Mouse (Mus musculus) stomach, embryonic 14.5 days (tissue): ENCODE data around the gene Sipa1l1. TPM values are rescaled to one million over a fixed set of nuclear protein-coding genes. Genes with fewer than 3 reads are reported as not detected.

Experiments used
- ATAC-seq: fragments of 200-750 bp; cut with Nextera tagmentation; 2 replicates; pipeline ENCODE4 v1.8.0; 2017; ENCODE audit warnings: low read depth, moderate TSS enrichment; ENCODE audit not compliant: insufficient number of reproducible peaks, insufficient read depth, low FRiP score
- H3K27ac ChIP-seq: fragments of 300-500 bp; sonication (generic); 2 replicates; pipeline ENCODE4 v1.5.1; 2014; ENCODE audit warnings: mild to moderate bottlenecking, low read length, moderate library complexity, mixed read lengths
- H3K27me3 ChIP-seq: fragments of 300-500 bp; sonication (generic); 2 replicates; pipeline ENCODE4 v1.6.1; 2014; ENCODE audit warnings: low read length, control low read depth, mixed read lengths; ENCODE audit not compliant: control insufficient read depth, insufficient read depth
- H3K36me3 ChIP-seq: fragments of 300-500 bp; sonication (generic); 2 replicates; pipeline ENCODE4 v1.6.1; 2014; ENCODE audit warnings: mild to moderate bottlenecking, control low read depth, low read length, moderate library complexity, mixed read lengths; ENCODE audit not compliant: control insufficient read depth, insufficient read depth
- H3K4me1 ChIP-seq: fragments of 300-500 bp; sonication (generic); 2 replicates; pipeline ENCODE4 v1.6.1; 2014; ENCODE audit warnings: low read length, control low read depth, mixed read lengths; ENCODE audit not compliant: control insufficient read depth, insufficient read depth
- H3K4me2 ChIP-seq: fragments of 300-500 bp; sonication (generic); replicated peaks from 2 replicates; pipeline ENCODE4 v1.6.1; 2014; ENCODE audit warnings: low read depth, low read length, control low read depth
- H3K4me3 ChIP-seq: fragments of 300-500 bp; sonication (generic); 2 replicates; pipeline ENCODE4 v1.5.1; 2014; ENCODE audit warnings: low read depth, low read length, control low read depth
- H3K9ac ChIP-seq: fragments of 300-500 bp; sonication (generic); replicated peaks from 2 replicates; pipeline ENCODE4 v1.6.1; 2014; ENCODE audit warnings: low read depth, mild to moderate bottlenecking, control low read depth, low read length, moderate library complexity, mixed read lengths
- H3K9me3 ChIP-seq: fragments of 300-500 bp; sonication (generic); 2 replicates; pipeline ENCODE4 v1.6.1; 2016; ENCODE audit warnings: low read depth, low read length, control low read depth; ENCODE audit not compliant: control insufficient read depth
- WGBS: fragments of 180-500 bp; shearing (Covaris S2); extraction: QIAGEN DNeasy Blood & Tissue Kit; methylation state at CpG from one replicate; pipeline ENCODE4 v1.1.7; 2014; 5-methylcytosine and 5-hydroxymethylcytosine counted together
- polyA plus RNA-seq: library from polyadenylated mRNA; unstranded; fragments of >200 nt; fragmentation: Nextera tagmentation; extraction: Ambion mirVana; gene quantifications from 2 replicates; pipeline ENCODE4 v1.2.1, GENCODE M21; 2014

The Sipa1l1 gene
- polyA plus RNA-seq, 1 experiment from 2014 or later, result 44.0 TPM

DNA sequence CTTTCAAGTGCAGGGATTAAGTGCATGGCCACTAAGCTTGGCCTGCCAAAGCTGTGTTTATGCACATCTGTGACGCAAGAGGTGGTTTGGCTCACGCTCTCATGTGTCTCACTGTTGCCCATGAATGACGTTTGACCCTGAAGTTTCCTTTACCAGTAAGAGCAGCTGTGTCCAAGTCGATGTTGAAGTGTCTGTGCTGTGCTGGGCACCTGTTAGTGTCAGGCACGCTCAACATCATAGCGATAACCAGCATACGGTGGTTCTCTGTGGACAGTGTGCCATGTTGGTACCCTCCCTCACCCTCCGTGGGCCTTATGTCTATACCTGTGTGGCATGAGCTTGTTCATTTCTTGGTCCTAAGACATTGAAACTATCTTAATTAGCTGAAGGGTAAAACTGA lies 249.9 kb downstream of the Sipa1l1 start:
- no peaks in the 10 kb centered on the region for H3K9me3 ChIP-seq
- H3K9ac ChIP-seq, result no peak overlapping the region
- no peaks in the 10 kb centered on the region for H3K27me3 ChIP-seq
- H3K36me3 ChIP-seq, result peaks cover 35% of the 10 kb centered on the region
- no peak overlapping the region for H3K4me2 ChIP-seq
- no peak overlapping the region for H3K27ac ChIP-seq
- WGBS, result 89% methylated on average over 8 of the region's 8 CpGs
- H3K4me3 ChIP-seq, result no peak overlapping the region
- H3K4me1 ChIP-seq, result no peaks in the 10 kb centered on the region
- no peak for ATAC-seq

DNA sequence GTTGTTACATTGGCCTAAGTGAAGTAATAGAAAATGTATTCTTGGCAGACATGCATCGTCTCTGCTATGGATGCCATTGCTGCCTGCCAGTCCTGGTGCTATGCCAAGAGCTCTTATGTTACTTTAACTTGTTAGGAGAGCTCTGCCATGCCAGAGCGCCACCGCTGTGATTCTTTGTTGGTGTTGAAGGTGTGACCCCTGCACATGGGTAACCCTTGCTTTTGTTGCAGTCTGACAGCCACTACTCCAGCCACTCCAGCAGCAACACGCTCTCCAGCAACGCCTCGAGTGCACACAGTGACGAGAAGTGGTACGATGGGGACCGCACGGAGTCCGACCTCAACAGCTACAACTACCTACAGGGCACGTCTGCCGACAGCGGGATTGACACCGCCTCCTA lies 255.7 kb downstream of the Sipa1l1 start:
- no peak overlapping the region for H3K4me3 ChIP-seq
- H3K9ac ChIP-seq, result no peak overlapping the region
- H3K27me3 ChIP-seq, result no peaks in the 10 kb centered on the region
- 95% methylated on average over 15 of the region's 15 CpGs for WGBS
- no peaks in the 10 kb centered on the region for H3K4me1 ChIP-seq
- H3K4me2 ChIP-seq, result no peak overlapping the region
- H3K36me3 ChIP-seq, result peaks cover 30% of the 10 kb centered on the region
- no peaks in the 10 kb centered on the region for H3K9me3 ChIP-seq
- H3K27ac ChIP-seq, result no peak overlapping the region
- no peak for ATAC-seq

DNA sequence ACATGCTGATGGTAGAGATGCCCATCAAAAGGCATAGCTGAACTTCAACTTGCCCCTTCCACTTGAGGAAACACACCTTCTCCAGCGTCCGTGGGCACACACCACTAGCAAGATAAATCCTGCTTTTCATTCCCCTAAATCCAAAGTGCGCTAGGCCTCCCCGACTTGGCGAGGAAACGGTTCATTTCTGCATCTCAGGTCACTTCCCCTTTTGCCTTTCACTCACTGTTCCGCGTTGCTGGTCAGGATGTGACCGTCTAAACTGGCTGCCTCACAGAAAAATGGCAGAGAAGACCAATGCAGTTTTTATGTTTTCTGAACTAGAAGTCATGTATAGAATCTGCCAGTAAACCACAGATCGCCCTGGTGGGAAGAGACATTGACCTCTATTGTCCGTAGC lies 256.7 kb downstream of the Sipa1l1 start:
- no peak for ATAC-seq
- Histone ChIP-seq H3K36me3 (peaks cover 30% of the 10 kb centered on the region), H3K27ac (no peak overlapping the region), H3K27me3 (no peaks in the 10 kb centered on the region), H3K9ac (no peak overlapping the region), H3K4me1 (no peaks in the 10 kb centered on the region), H3K9me3 (no peaks in the 10 kb centered on the region), H3K4me3 (no peak overlapping the region), H3K4me2 (no peak overlapping the region)
- 87% methylated on average over 11 of the region's 11 CpGs for WGBS

DNA sequence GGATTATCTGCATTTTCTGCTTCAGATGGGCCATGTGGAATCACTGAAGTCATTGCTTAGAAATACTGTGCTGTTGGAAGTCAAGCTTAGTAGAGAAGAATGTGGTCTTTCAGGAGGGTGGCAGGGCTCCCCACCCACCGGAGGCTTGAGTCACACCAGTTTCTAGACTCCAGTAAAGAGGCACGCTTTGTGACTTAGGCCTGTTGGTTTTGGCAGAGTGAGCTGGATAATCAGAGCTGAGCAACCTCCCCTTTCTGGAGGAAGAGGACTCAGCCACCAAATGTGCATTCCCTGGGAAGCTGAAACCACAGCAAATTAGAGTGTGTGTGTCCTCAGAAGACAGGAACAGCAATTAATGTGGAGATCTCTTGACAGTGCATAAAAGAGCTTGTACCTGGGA lies 258.3 kb downstream of the Sipa1l1 start:
- H3K4me1 ChIP-seq, result no peaks in the 10 kb centered on the region
- no peak for ATAC-seq
- H3K9ac ChIP-seq, result no peak overlapping the region
- 89% methylated on average over 2 of the region's 2 CpGs for WGBS
- no peak overlapping the region for H3K27ac ChIP-seq
- H3K36me3 ChIP-seq, result peaks cover 24% of the 10 kb centered on the region
- H3K9me3 ChIP-seq, result no peaks in the 10 kb centered on the region
- H3K27me3 ChIP-seq, result no peaks in the 10 kb centered on the region
- no peak overlapping the region for H3K4me2 ChIP-seq
- H3K4me3 ChIP-seq, result no peak overlapping the region

DNA sequence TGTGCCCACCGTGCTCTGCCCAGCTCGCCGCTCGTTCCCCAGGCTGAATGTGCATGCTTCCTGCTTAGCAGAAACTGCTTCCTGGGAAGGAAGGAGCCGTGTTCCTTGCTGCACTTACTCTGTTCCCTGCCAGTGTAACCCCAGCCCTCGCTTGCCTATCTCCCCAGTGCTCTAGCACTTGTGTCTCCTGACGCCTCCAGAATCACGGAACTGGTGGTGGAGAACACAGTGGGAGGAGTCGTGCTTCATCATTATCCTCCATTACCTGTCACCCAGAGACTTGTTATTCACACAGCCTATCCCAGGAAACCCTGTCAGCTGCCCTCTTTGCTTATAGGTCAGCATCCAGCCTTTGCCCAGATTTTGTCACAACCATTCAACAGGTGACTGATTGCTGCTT lies 259.3 kb downstream of the Sipa1l1 start:
- ATAC-seq, result no peak
- WGBS, result 81% methylated on average over 9 of the region's 9 CpGs
- no peaks in the 10 kb centered on the region for H3K4me1 ChIP-seq
- H3K27me3 ChIP-seq, result no peaks in the 10 kb centered on the region
- H3K9me3 ChIP-seq, result no peaks in the 10 kb centered on the region
- H3K4me2 ChIP-seq, result no peak overlapping the region
- peaks cover 15% of the 10 kb centered on the region; the same call in 1 of the 2 replicates for H3K36me3 ChIP-seq
- H3K4me3 ChIP-seq, result no peak overlapping the region
- H3K9ac ChIP-seq, result no peak overlapping the region
- H3K27ac ChIP-seq, result no peak overlapping the region

DNA sequence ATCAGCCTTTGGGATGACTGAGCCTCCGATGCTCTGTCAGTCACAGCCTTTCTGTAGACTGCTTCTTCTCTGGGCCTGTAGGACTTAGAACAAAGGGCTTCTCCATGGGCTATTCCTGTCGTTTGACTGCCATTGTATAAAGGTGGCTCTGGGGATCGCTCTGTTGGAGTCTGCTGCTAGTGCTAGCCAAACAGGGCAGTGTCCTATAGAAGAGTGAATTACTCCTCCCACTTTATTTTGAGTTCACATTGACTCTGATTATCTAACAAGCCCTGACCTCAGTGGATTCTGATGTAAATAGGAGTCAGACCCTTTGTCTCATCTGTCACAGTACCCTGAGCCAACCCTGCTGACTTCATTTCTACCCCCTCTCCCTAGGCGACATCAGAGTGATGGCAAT lies 264.2 kb downstream of the Sipa1l1 start:
- H3K27me3 ChIP-seq, result no peaks in the 10 kb centered on the region
- H3K36me3 ChIP-seq, result peaks cover 13% of the 10 kb centered on the region
- H3K9me3 ChIP-seq, result no peaks in the 10 kb centered on the region
- H3K27ac ChIP-seq, result no peak overlapping the region
- 81% methylated on average over 4 of the region's 4 CpGs for WGBS
- no peak overlapping the region for H3K9ac ChIP-seq
- no peak overlapping the region for H3K4me3 ChIP-seq
- H3K4me2 ChIP-seq, result no peak overlapping the region
- H3K4me1 ChIP-seq, result peaks cover 9% of the 10 kb centered on the region; the same call in 1 of the 2 replicates
- no peak for ATAC-seq

DNA sequence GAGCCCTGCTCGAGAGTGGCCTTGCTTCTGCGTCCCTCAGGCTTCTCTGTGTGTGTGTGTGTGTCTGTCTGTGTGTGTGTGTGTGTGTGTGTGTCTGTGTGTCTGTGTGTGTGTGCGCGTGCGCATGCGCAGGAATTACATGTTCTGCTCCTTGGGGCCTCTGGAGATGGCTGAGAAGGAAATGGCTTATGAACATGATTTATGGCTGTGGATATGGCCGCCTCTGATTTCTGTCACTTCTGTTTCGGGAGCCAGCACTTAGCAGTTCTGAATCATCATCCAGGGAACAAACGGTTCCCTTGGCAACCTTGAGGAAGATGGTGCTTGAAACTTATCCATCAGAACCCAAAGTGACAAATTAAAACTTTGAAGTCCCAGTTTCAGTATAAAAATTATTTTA lies 265.5 kb downstream of the Sipa1l1 start:
- Histone ChIP-seq H3K27ac (no peak overlapping the region), H3K27me3 (no peaks in the 10 kb centered on the region), H3K9me3 (no peaks in the 10 kb centered on the region), H3K4me2 (no peak overlapping the region), H3K4me1 (peaks cover 9% of the 10 kb centered on the region; the same call in 1 of the 2 replicates), H3K36me3 (peaks cover 26% of the 10 kb centered on the region), H3K4me3 (no peak overlapping the region), H3K9ac (no peak overlapping the region)
- ATAC-seq, result no peak
- WGBS, result 71% methylated on average over 9 of the region's 9 CpGs

DNA sequence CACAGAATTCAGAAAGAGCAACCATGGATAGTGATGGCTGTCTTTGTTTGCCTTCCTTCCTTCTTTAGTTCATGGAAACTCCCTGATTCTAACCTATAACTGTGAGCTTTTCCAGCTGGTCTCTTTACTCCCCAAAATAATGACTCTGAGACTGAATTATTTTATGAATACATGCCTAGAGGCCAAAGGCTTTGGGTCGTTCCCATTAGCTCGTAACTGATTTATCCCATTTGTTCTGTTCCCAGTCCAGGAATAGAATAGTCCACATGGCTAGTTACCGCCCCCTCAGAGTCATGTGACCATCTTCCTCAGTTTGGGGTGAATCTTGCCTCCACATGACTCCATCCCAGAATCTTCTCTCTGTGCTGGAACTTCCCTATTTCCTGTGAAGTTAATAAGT lies 272.4 kb downstream of the Sipa1l1 start:
- Histone ChIP-seq H3K4me2 (no peak overlapping the region), H3K9ac (no peak overlapping the region), H3K27ac (no peak overlapping the region), H3K27me3 (no peaks in the 10 kb centered on the region), H3K9me3 (no peaks in the 10 kb centered on the region), H3K4me1 (no peaks in the 10 kb centered on the region), H3K36me3 (peaks cover 36% of the 10 kb centered on the region), H3K4me3 (no peak overlapping the region)
- 47% methylated on average over 3 of the region's 3 CpGs for WGBS
- ATAC-seq, result no peak

DNA sequence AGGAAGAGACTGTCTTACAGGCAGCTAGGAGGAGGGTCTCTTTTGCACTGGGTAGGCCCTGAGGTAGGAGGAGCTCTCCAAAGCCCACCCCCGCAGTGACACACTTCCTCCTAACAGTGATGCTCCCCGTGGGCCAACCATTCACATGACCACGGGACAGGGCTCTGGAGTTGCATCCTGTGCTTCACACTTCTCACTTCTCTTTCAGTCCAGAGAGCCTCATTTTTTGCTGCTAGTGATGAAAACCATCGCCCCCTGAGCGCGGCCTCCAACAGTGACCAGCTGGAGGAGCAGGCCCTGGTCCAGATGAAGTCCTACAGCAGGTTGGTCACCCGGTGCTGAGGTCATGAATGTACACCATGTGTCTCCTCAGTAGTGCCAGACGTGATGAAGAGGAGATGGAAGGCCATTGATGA lies 277.5 kb downstream of the Sipa1l1 start:
- H3K27me3 ChIP-seq, result no peaks in the 10 kb centered on the region
- H3K36me3 ChIP-seq, result peaks cover 14% of the 10 kb centered on the region
- no peak overlapping the region for H3K9ac ChIP-seq
- no peak overlapping the region for H3K4me2 ChIP-seq
- whole genome bisulfite sequencing, result 93% methylated on average over 8 of the region's 8 CpGs
- no peak overlapping the region for H3K27ac ChIP-seq
- no peak overlapping the region for H3K4me3 ChIP-seq
- H3K9me3 ChIP-seq, result no peaks in the 10 kb centered on the region
- H3K4me1 ChIP-seq, result 0 out of 2 replicates have a peak, but pooled peaks cover 6% of the 10 kb centered on the region
- ATAC-seq, result no peak
